Comparison of ENCODE assay signal across 9 mouse cellular contexts in genomic region chr10:116655018-116655807, GRCm38 (mm10).
"Had no signal": no experiment of that assay in that cellular context is flagged by ENCODE, and none has a peak within 500 bp of the region (broad histone marks: within the 10 kb centered on the region; RNA-seq: fewer than 3 reads in every experiment).

No protein-coding gene starts in this region.

- DNase-seq: kidney, adult 9 months; kidney, postnatal 36 days; layer of hippocampus, adult 9-11 months; layer of hippocampus, postnatal 36 days; liver; liver, embryonic 13.5 days; liver, postnatal 0 days; lung, postnatal 14 days had no signal

- ATAC-seq: intestine, postnatal 0 days; liver, postnatal 0 days had no signal
